Mouse (Mus musculus) stomach, embryonic 15.5 days (tissue): ENCODE data around the gene Gm8994. TPM values are rescaled to one million over a fixed set of nuclear protein-coding genes. Genes with fewer than 3 reads are reported as not detected.

Experiments used
- ATAC-seq: fragments of 200-750 bp; cut with Nextera tagmentation; 2 replicates; pipeline ENCODE4 v1.8.0; 2017; ENCODE audit warnings: low read depth, moderate number of reproducible peaks, moderate TSS enrichment; ENCODE audit not compliant: insufficient read depth, low FRiP score
- H3K27ac ChIP-seq: fragments of 300-500 bp; sonication (generic); 2 replicates; pipeline ENCODE4 v1.5.1; 2015; ENCODE audit warnings: mild to moderate bottlenecking, inconsistent platforms
- H3K27me3 ChIP-seq: fragments of 300-500 bp; sonication (generic); replicated peaks from 2 replicates; pipeline ENCODE4 v1.6.1; 2015; ENCODE audit warnings: inconsistent platforms
- H3K36me3 ChIP-seq: fragments of 300-500 bp; sonication (generic); 2 replicates; pipeline ENCODE4 v1.6.1; 2015; ENCODE audit warnings: inconsistent platforms
- H3K4me1 ChIP-seq: fragments of 300-500 bp; sonication (generic); 2 replicates; pipeline ENCODE4 v1.6.1; 2015; ENCODE audit warnings: inconsistent platforms
- H3K4me2 ChIP-seq: fragments of 300-500 bp; sonication (generic); 2 replicates; pipeline ENCODE4 v1.6.1; 2015; ENCODE audit warnings: mild to moderate bottlenecking, inconsistent platforms
- H3K4me3 ChIP-seq: fragments of 300-500 bp; sonication (generic); replicated peaks from 2 replicates; pipeline ENCODE4 v1.5.1; 2015; ENCODE audit warnings: inconsistent platforms
- H3K9ac ChIP-seq: fragments of 300-500 bp; sonication (generic); 2 replicates; pipeline ENCODE4 v1.6.1; 2015; ENCODE audit warnings: inconsistent platforms
- H3K9me3 ChIP-seq: fragments of 300-500 bp; sonication (generic); 2 replicates; pipeline ENCODE4 v1.6.1; 2016; ENCODE audit warnings: inconsistent platforms
- WGBS: fragments of 180-500 bp; shearing (Covaris S2); methylation state at CpG from one replicate; pipeline ENCODE4 v1.1.7; 2015; 5-methylcytosine and 5-hydroxymethylcytosine counted together
- polyA plus RNA-seq: library from polyadenylated mRNA; unstranded; fragments of >200 nt; fragmentation: Nextera tagmentation; extraction: Ambion mirVana; gene quantifications from 2 replicates; pipeline ENCODE4 v1.2.1, GENCODE M21; 2015

Gene Gm8994
- polyA plus RNA-seq, 1 experiment from 2014 or later = 0.26 TPM

- no peaks in the 10 kb centered on the region for H3K27me3 ChIP-seq
- 76% methylated on average over 12 of the region's 12 CpGs for WGBS
- H3K4me2 ChIP-seq = no peak overlapping the region
Observed at GRCm38 (mm10) chr6:136364430-136365098, 37.2 kb downstream of the Gm8994 start.

GRCm38 (mm10) chr6:136376097-136376496, 48.8 kb downstream of the Gm8994 start:
- H3K4me2 ChIP-seq = no peak overlapping the region
- H3K4me1 ChIP-seq = no peaks in the 10 kb centered on the region
- H3K4me3 ChIP-seq = no peak overlapping the region
- no peak overlapping the region for H3K9ac ChIP-seq
- H3K27me3 ChIP-seq = no peaks in the 10 kb centered on the region
- H3K9me3 ChIP-seq = no peaks in the 10 kb centered on the region
- ATAC-seq = no peak
- H3K27ac ChIP-seq = no peak overlapping the region
- H3K36me3 ChIP-seq = no peaks in the 10 kb centered on the region

More at GRCm38 (mm10) chr6:136364430-136365098, 37.2 kb downstream of the Gm8994 start:
- no peak for ATAC-seq
- H3K4me3 ChIP-seq = no peak overlapping the region
- H3K4me1 ChIP-seq = no peaks in the 10 kb centered on the region
- no peaks in the 10 kb centered on the region for H3K9me3 ChIP-seq
- no peak overlapping the region for H3K9ac ChIP-seq
- H3K27ac ChIP-seq = no peak overlapping the region
- H3K36me3 ChIP-seq = no peaks in the 10 kb centered on the region

Other genes with a start within 250 kb of the Gm8994 start
- gene Grin2b, start 154.0 kb upstream of the Gm8994 start, polyA plus RNA-seq = 0.83 and 0.84 TPM in 2 replicates
- 0.12 TPM in 1 of 2 replicates, not detected in the other for gene E330021D16Rik, start 88.0 kb downstream of the Gm8994 start, polyA plus RNA-seq
- gene Atf7ip, start 178.6 kb downstream of the Gm8994 start, polyA plus RNA-seq = 34.6 and 38.1 TPM in 2 replicates